Mouse (Mus musculus) hindbrain, embryonic 14.5 days (tissue): ENCODE measurements around the gene Zxdc. TPM values are rescaled to one million over a fixed set of nuclear protein-coding genes. Genes with fewer than 3 reads are reported as not detected.

Experiments used
- ATAC-seq: fragments of 200-750 bp; cut with Nextera tagmentation; 2 replicates; pipeline ENCODE4 v1.8.0; 2017; ENCODE audit warnings: moderate number of reproducible peaks, mild to moderate bottlenecking, moderate TSS enrichment, moderate library complexity; ENCODE audit not compliant: low FRiP score
- DNase-seq: peaks from one replicate; pipeline ENCODE4 v3.0.0-alpha.2; 2015; ENCODE audit warnings: low spot score
- H3K27ac ChIP-seq: fragments of 300-500 bp; sonication (generic); 2 replicates; pipeline ENCODE4 v1.5.1; 2014; ENCODE audit warnings: mild to moderate bottlenecking, moderate library complexity
- H3K27me3 ChIP-seq: fragments of 300-500 bp; sonication (generic); 2 replicates; pipeline ENCODE4 v1.6.1; 2014; ENCODE audit warnings: mild to moderate bottlenecking, low read length, mixed read lengths; ENCODE audit not compliant: control insufficient read depth, insufficient read depth
- H3K36me3 ChIP-seq: fragments of 300-500 bp; sonication (generic); replicated peaks from 2 replicates; pipeline ENCODE4 v1.6.1; 2014; ENCODE audit not compliant: control insufficient read depth, insufficient read depth
- H3K4me1 ChIP-seq: fragments of 300-500 bp; sonication (generic); replicated peaks from 2 replicates; pipeline ENCODE4 v1.6.1; 2014; ENCODE audit warnings: antibody characterized with exemption, low read length, mixed read lengths; ENCODE audit not compliant: control insufficient read depth, insufficient read depth
- H3K4me2 ChIP-seq: fragments of 300-500 bp; sonication (generic); replicated peaks from 2 replicates; pipeline ENCODE4 v1.6.1; 2014; ENCODE audit warnings: mild to moderate bottlenecking, moderate library complexity
- H3K4me3 ChIP-seq: fragments of 300-500 bp; sonication (generic); replicated peaks from 2 replicates; pipeline ENCODE4 v1.5.1; 2014; ENCODE audit warnings: mild to moderate bottlenecking, low read length
- H3K9ac ChIP-seq: fragments of 300-500 bp; sonication (generic); 2 replicates; pipeline ENCODE4 v1.6.1; 2014
- H3K9me3 ChIP-seq: fragments of 300-500 bp; sonication (generic); 2 replicates; pipeline ENCODE4 v1.6.1; 2016; ENCODE audit warnings: low read length; ENCODE audit not compliant: control insufficient read depth
- WGBS: fragments of 180-500 bp; shearing (Covaris S2); extraction: QIAGEN DNeasy Blood & Tissue Kit; methylation state at CpG from one replicate; pipeline ENCODE4 v1.1.7; 2014; 5-methylcytosine and 5-hydroxymethylcytosine counted together
- polyA plus RNA-seq: library from polyadenylated mRNA; unstranded; fragments of >200 nt; fragmentation: Nextera tagmentation; extraction: Ambion mirVana; gene quantifications from 2 replicates; pipeline ENCODE4 v1.2.1, GENCODE M21; 2014

Zxdc gene
- polyA plus RNA-seq, 1 experiment from 2014 or later, result 17.7 TPM

- 90% methylated on average over 3 of the region's 3 CpGs for WGBS
- Histone ChIP-seq H3K9ac (no peak overlapping the region), H3K9me3 (no peaks in the 10 kb centered on the region), H3K27me3 (no peaks in the 10 kb centered on the region), H3K27ac (no peak overlapping the region), H3K4me3 (no peak overlapping the region), H3K36me3 (no peaks in the 10 kb centered on the region), H3K4me1 (no peaks in the 10 kb centered on the region), H3K4me2 (no peak overlapping the region)
- DNase-seq (no peak), ATAC-seq (no peak)
Observed at GRCm38 (mm10) chr6:90334244-90334643, 35.0 kb upstream of the Zxdc start.

GRCm38 (mm10) chr6:90342343-90342742 is 26.9 kb upstream of the Zxdc start:
- H3K4me1 ChIP-seq, result no peaks in the 10 kb centered on the region
- H3K27ac ChIP-seq, result no peak overlapping the region
- H3K27me3 ChIP-seq, result no peaks in the 10 kb centered on the region
- DNase-seq, result no peak
- H3K36me3 ChIP-seq, result no peaks in the 10 kb centered on the region
- no peaks in the 10 kb centered on the region for H3K9me3 ChIP-seq
- WGBS, result 81% methylated on average over 2 of the region's 2 CpGs
- no peak overlapping the region for H3K4me3 ChIP-seq
- H3K9ac ChIP-seq, result no peak overlapping the region
- no peak overlapping the region for H3K4me2 ChIP-seq
- no peak for ATAC-seq

- ATAC-seq (no peak), DNase-seq (no peak)
- Histone ChIP-seq H3K9ac (no peak overlapping the region), H3K4me1 (no peaks in the 10 kb centered on the region), H3K9me3 (no peaks in the 10 kb centered on the region), H3K4me3 (no peak overlapping the region), H3K36me3 (no peaks in the 10 kb centered on the region), H3K27me3 (no peaks in the 10 kb centered on the region), H3K4me2 (no peak overlapping the region), H3K27ac (no peak overlapping the region)
- WGBS, result 83% methylated on average over 4 of the region's 4 CpGs
Observed at GRCm38 (mm10) chr6:90347183-90347582, 22.1 kb upstream of the Zxdc start.

- H3K9me3 ChIP-seq, result no peaks in the 10 kb centered on the region
- DNase-seq (no peak), ATAC-seq (no peak)
- no peak overlapping the region for H3K9ac ChIP-seq
- no peaks in the 10 kb centered on the region for H3K4me1 ChIP-seq
- H3K27me3 ChIP-seq, result no peaks in the 10 kb centered on the region
- H3K4me2 ChIP-seq, result no peak overlapping the region
- no peak overlapping the region for H3K27ac ChIP-seq
- no peak overlapping the region for H3K4me3 ChIP-seq
- 77% methylated on average over 4 of the region's 4 CpGs for WGBS
- no peaks in the 10 kb centered on the region for H3K36me3 ChIP-seq
Observed at GRCm38 (mm10) chr6:90348500-90348899, 20.8 kb upstream of the Zxdc start.

- no peaks in the 10 kb centered on the region for H3K9me3 ChIP-seq
- 65% methylated on average over 2 of the region's 2 CpGs for WGBS
- no peaks in the 10 kb centered on the region for H3K4me1 ChIP-seq
- DNase-seq (no peak), ATAC-seq (no peak)
- no peak overlapping the region for H3K4me2 ChIP-seq
- H3K27me3 ChIP-seq, result no peaks in the 10 kb centered on the region
- H3K27ac ChIP-seq, result no peak overlapping the region
- no peak overlapping the region for H3K9ac ChIP-seq
- no peaks in the 10 kb centered on the region for H3K36me3 ChIP-seq
- H3K4me3 ChIP-seq, result no peak overlapping the region
Observed at GRCm38 (mm10) chr6:90350011-90350410, 19.3 kb upstream of the Zxdc start.

- Histone ChIP-seq H3K9me3 (no peaks in the 10 kb centered on the region), H3K9ac (no peak overlapping the region), H3K36me3 (no peaks in the 10 kb centered on the region), H3K4me3 (no peak overlapping the region), H3K4me1 (no peaks in the 10 kb centered on the region; the same call in 1 of the 2 replicates), H3K4me2 (no peak overlapping the region), H3K27me3 (no peaks in the 10 kb centered on the region), H3K27ac (no peak overlapping the region)
- DNase-seq (no peak), ATAC-seq (no peak)
- WGBS, result 69% methylated on average over 5 of the region's 5 CpGs
Observed at GRCm38 (mm10) chr6:90358142-90358541, 11.2 kb upstream of the Zxdc start.

GRCm38 (mm10) chr6:90359445-90359844 is 9.8 kb upstream of the Zxdc start:
- whole genome bisulfite sequencing, result 59% methylated on average over 2 of the region's 2 CpGs
- Histone ChIP-seq H3K36me3 (no peaks in the 10 kb centered on the region), H3K4me2 (no peak overlapping the region), H3K27me3 (no peaks in the 10 kb centered on the region), H3K4me1 (no peaks in the 10 kb centered on the region; the same call in 1 of the 2 replicates), H3K9ac (no peak overlapping the region), H3K27ac (no peak overlapping the region), H3K9me3 (no peaks in the 10 kb centered on the region), H3K4me3 (no peak overlapping the region)
- no peak for DNase-seq
- ATAC-seq, result no peak

- 55% methylated on average over 7 of the region's 7 CpGs for WGBS
- ATAC-seq (no peak), DNase-seq (peak; percentile 46)
- H3K27me3 ChIP-seq, result no peaks in the 10 kb centered on the region
- no peaks in the 10 kb centered on the region; the same call in 1 of the 2 replicates for H3K4me1 ChIP-seq
- H3K27ac ChIP-seq, result no peak overlapping the region
- no peaks in the 10 kb centered on the region for H3K9me3 ChIP-seq
- no peaks in the 10 kb centered on the region for H3K36me3 ChIP-seq
- H3K9ac ChIP-seq, result no peak overlapping the region
- H3K4me2 ChIP-seq, result no peak overlapping the region
- no peak overlapping the region for H3K4me3 ChIP-seq
Observed at GRCm38 (mm10) chr6:90360024-90360781, 9.1 kb upstream of the Zxdc start.

- no peak overlapping the region for H3K9ac ChIP-seq
- no peak overlapping the region for H3K4me3 ChIP-seq
- no peaks in the 10 kb centered on the region; the same call in 1 of the 2 replicates for H3K4me1 ChIP-seq
- H3K9me3 ChIP-seq, result no peaks in the 10 kb centered on the region
- no peak for DNase-seq
- H3K36me3 ChIP-seq, result no peaks in the 10 kb centered on the region
- no peak overlapping the region for H3K27ac ChIP-seq
- no peak for ATAC-seq
- no peaks in the 10 kb centered on the region for H3K27me3 ChIP-seq
- no peak overlapping the region for H3K4me2 ChIP-seq
- 89% methylated on average over 6 of the region's 6 CpGs for WGBS
Observed at GRCm38 (mm10) chr6:90360922-90361614, 8.2 kb upstream of the Zxdc start.
